30 mouse cellular contexts compared by ENCODE assay signal in the genomic region with DNA sequence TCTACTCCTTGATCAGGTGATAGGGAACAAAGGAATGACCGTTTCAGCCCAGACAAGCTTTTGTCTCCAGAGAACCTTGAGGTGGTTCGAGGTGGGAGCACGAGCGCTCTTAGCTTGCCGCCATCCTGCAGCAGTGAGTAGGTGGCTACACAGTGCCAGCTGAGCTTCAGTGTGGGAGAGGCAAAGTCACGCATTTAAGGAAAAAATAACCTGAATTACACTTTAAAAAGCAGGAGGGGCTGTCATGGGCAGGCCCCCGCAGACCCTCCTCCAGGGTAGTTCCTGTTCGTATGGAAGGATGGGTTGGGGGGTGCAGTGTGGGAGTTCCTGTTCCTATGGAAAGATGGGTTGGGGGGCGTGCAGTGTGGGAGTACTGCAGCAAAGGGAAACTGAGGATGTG. TPM values are rescaled to one million over a fixed set of nuclear protein-coding genes. Genes with fewer than 3 reads are reported as not detected.
DNase-seq lines count a peak whose midpoint lies in the region; ATAC-seq lines count a peak whose summit lies in the region.
"Had no signal": no experiment of that assay in that cellular context is flagged by ENCODE, and none has a peak within 500 bp of the region (broad histone marks: within the 10 kb centered on the region; RNA-seq: fewer than 3 reads in every experiment).

No protein-coding gene starts in this region.

- 87% methylated on average over 9 of the region's 9 CpGs for WGBS in midbrain, embryonic 13.5 days
- 90% methylated on average over 9 of the region's 9 CpGs for WGBS in forebrain, embryonic 10.5 days

- H3K36me3 ChIP-seq in midbrain, embryonic 13.5 days = no peaks in the 10 kb centered on the region
- H3K36me3 ChIP-seq in forebrain, embryonic 10.5 days (replicated peaks) = no peaks in the 10 kb centered on the region
- H3K36me3 ChIP-seq: embryonic facial prominence, embryonic 15.5 days; forebrain, embryonic 15.5 days; kidney, embryonic 15.5 days; limb, embryonic 10.5 days; liver, embryonic 15.5 days; lung, embryonic 15.5 days; neural tube, embryonic 13.5 days; stomach, embryonic 15.5 days had no signal

- H3K27me3 ChIP-seq in midbrain, embryonic 13.5 days = peaks cover 18% of the 10 kb centered on the region
- peaks cover 23% of the 10 kb centered on the region for H3K27me3 ChIP-seq in forebrain, embryonic 10.5 days (ENCODE audit: poor library complexity, severe bottlenecking)

- no peak overlapping the region for H3K4me3 ChIP-seq in midbrain, embryonic 13.5 days (replicated peaks)
- H3K4me3 ChIP-seq in forebrain, embryonic 10.5 days = no peak overlapping the region
- H3K4me3 ChIP-seq: embryonic facial prominence, embryonic 15.5 days; forebrain, embryonic 15.5 days; kidney, embryonic 15.5 days; limb, embryonic 10.5 days; liver, embryonic 15.5 days; lung, embryonic 15.5 days; myocyte; neural tube, embryonic 13.5 days; stomach, embryonic 15.5 days had no signal

- H3K27ac ChIP-seq in midbrain, embryonic 13.5 days = no peak overlapping the region
- no peak overlapping the region for H3K27ac ChIP-seq in forebrain, embryonic 10.5 days
- H3K27ac ChIP-seq: embryonic facial prominence, embryonic 15.5 days; forebrain, embryonic 15.5 days; hindbrain, postnatal 0 days; kidney, embryonic 15.5 days; limb, embryonic 10.5 days; liver, embryonic 15.5 days; lung, embryonic 15.5 days; macrophage; neural tube, embryonic 13.5 days; stomach, embryonic 15.5 days had no signal

- ATAC-seq in frontal cortex, adult (ENCODE audit: low TSS enrichment) = peak; percentile 79
- no peak for ATAC-seq in midbrain, embryonic 13.5 days
- ATAC-seq: activated CD4-positive, CD25-positive, alpha-beta regulatory T cell, adult 4 months; forebrain, embryonic 15.5 days; hindbrain, postnatal 0 days; midbrain, embryonic 16.5 days had no signal

- H3K4me1 ChIP-seq in midbrain, embryonic 13.5 days (replicated peaks) = no peaks in the 10 kb centered on the region
- no peaks in the 10 kb centered on the region for H3K4me1 ChIP-seq in forebrain, embryonic 10.5 days
- H3K4me1 ChIP-seq: embryonic facial prominence, embryonic 15.5 days; forebrain, embryonic 15.5 days; kidney, embryonic 15.5 days; limb, embryonic 10.5 days; liver, embryonic 15.5 days; lung, embryonic 15.5 days; neural tube, embryonic 13.5 days; stomach, embryonic 15.5 days had no signal

- H3K9ac ChIP-seq in midbrain, embryonic 13.5 days (replicated peaks) = no peak overlapping the region
- H3K9ac ChIP-seq: embryonic facial prominence, embryonic 15.5 days; forebrain, embryonic 15.5 days; kidney, embryonic 15.5 days; liver, embryonic 15.5 days; lung, embryonic 15.5 days; neural tube, embryonic 13.5 days; stomach, embryonic 15.5 days had no signal

- no peak overlapping the region for H3K4me2 ChIP-seq in midbrain, embryonic 13.5 days (replicated peaks)
- H3K4me2 ChIP-seq: embryonic facial prominence, embryonic 15.5 days; forebrain, embryonic 15.5 days; heart, embryonic 11.5 days; kidney, embryonic 15.5 days; liver, embryonic 15.5 days; lung, embryonic 15.5 days; neural tube, embryonic 13.5 days; stomach, embryonic 15.5 days had no signal

- H3K9me3 ChIP-seq in midbrain, embryonic 13.5 days = no peaks in the 10 kb centered on the region
- H3K9me3 ChIP-seq in forebrain, embryonic 10.5 days = no peaks in the 10 kb centered on the region
- H3K9me3 ChIP-seq: embryonic facial prominence, embryonic 15.5 days; forebrain, embryonic 15.5 days; kidney, embryonic 15.5 days; limb, embryonic 10.5 days; liver, embryonic 15.5 days; lung, embryonic 15.5 days; neural tube, embryonic 13.5 days; stomach, embryonic 15.5 days had no signal

- DNase-seq in frontal cortex, postnatal 10 days (ENCODE audit: low spot score in 2 of 2) = no peak
- DNase-seq in right cerebral cortex, adult 18-20 months = peak; percentile 80
- DNase-seq in right cerebral cortex, postnatal 4 days = no peak
- peak; percentile 30 for DNase-seq in right cerebral cortex, postnatal 14 days
- DNase-seq in forebrain, embryonic 10.5 days (ENCODE audit: extremely low spot score, low spot score) = no peak
- DNase-seq: adrenal gland, postnatal 10 days; cerebellum, adult 9-10 months; kidney, adult 11 months; kidney, postnatal 36 days; liver; thymus, adult 18-20 months; thymus, postnatal 36 days had no signal

RNA-seq across cellular contexts. Expression of a gene that starts 8.2 kb away (rescaled TPM):
- polyA plus RNA-seq in midbrain, embryonic 13.5 days (2015; fragmentation: Nextera tagmentation; extraction: Ambion mirVana) = 0.53 and 0.61 TPM in 2 replicates
- polyA plus RNA-seq in forebrain, embryonic 10.5 days (2016; fragmentation: Nextera tagmentation; extraction: Ambion mirVana) = not detected in 2 replicates
- polyA plus RNA-seq: activated CD4-positive, CD25-positive, alpha-beta regulatory T cell, adult 4 months; heart, postnatal 0 days; kidney, embryonic 15.5 days; limb, embryonic 10.5 days; lung, embryonic 15.5 days had no signal

RNA-seq across cellular contexts. Expression of a gene that starts 28.7 kb away (rescaled TPM):
- 0.17 and 0.48 TPM in 2 replicates for polyA plus RNA-seq in midbrain, embryonic 13.5 days (2015; fragmentation: Nextera tagmentation; extraction: Ambion mirVana)
- 0.20 TPM in 1 of 2 replicates, not detected in the other for polyA plus RNA-seq in forebrain, embryonic 10.5 days (2016; fragmentation: Nextera tagmentation; extraction: Ambion mirVana)
- polyA plus RNA-seq: brain, embryonic 14.5 days; forebrain, embryonic 15.5 days; liver, embryonic 15.5 days had no signal

RNA-seq across cellular contexts. Expression of a gene that starts 47.1 kb away (rescaled TPM):
- polyA plus RNA-seq in midbrain, embryonic 13.5 days (2015; fragmentation: Nextera tagmentation; extraction: Ambion mirVana) = 6.0 and 6.1 TPM in 2 replicates
- 7.9 and 8.9 TPM in 2 replicates for polyA plus RNA-seq in forebrain, embryonic 10.5 days (2016; fragmentation: Nextera tagmentation; extraction: Ambion mirVana)

Comparison
In these comparisons a context has a peak if more than half of its experiments do, and no peak if none do; other contexts are left out.
1. DNase-seq: peak in right cerebral cortex, adult 18-20 months (single experiment) and right cerebral cortex, postnatal 14 days (single experiment); none in frontal cortex, postnatal 10 days (0 of 2), right cerebral cortex, postnatal 4 days (single experiment) and forebrain, embryonic 10.5 days (single experiment).